Comparison of ENCODE assay signal across 23 mouse cellular contexts in genomic region chr17:63422685-63423084, GRCm38 (mm10).
A peak's percentile ranks its signal among the peaks of the same experiment; 100 is the strongest.
DNase-seq lines count a peak whose midpoint lies in the region; ATAC-seq and TF ChIP-seq lines count a peak whose summit lies in the region.
"Had no signal": no experiment of that assay in that cellular context is flagged by ENCODE, and none has a peak within 500 bp of the region (broad histone marks: within the 10 kb centered on the region; RNA-seq: fewer than 3 reads in every experiment).

No protein-coding gene starts in this region.

- ATAC-seq in frontal cortex, adult (ENCODE audit: low TSS enrichment), result peak; percentile 13; the same call in 1 of the 2 replicates
- ATAC-seq in G1E (ENCODE audit: extremely low read depth, insufficient number of reproducible peaks, low FRiP score, poor library complexity, severe bottlenecking), result peak; percentile 22
- peak; percentile 65 for ATAC-seq in common myeloid progenitor, adult 5-6 weeks (replicated peaks; ENCODE audit: low read depth, poor library complexity, severe bottlenecking)
- ATAC-seq in megakaryocyte progenitor cell, adult 5-6 weeks (replicated peaks; ENCODE audit: poor library complexity), result peak; percentile 89
- ATAC-seq: activated CD4-positive, CD25-positive, alpha-beta regulatory T cell, adult 4 months; forebrain, embryonic 14.5 days; intestine, embryonic 15.5 days had no signal

- no peak for DNase-seq in frontal cortex, adult 2 months (ENCODE audit: extremely low spot score in 1 of 2, low spot score in 1 of 2)
- no peak for DNase-seq in G1E (ENCODE audit: low spot score)
- DNase-seq in spleen, postnatal 36 days (ENCODE audit: low spot score in 2 of 2), result no peak
- no peak for DNase-seq in heart, postnatal 36 days
- DNase-seq in urinary bladder, adult 18-20 months (ENCODE audit: low spot score in 2 of 2), result no peak
- DNase-seq: adrenal gland, postnatal 14 days; cerebellum, adult 2 months; cerebellum, postnatal 10 days; embryo, embryonic 11 days; gastrocnemius, adult 2 months; gastrocnemius, postnatal 36 days; heart, adult 2 months; heart, postnatal 4 days; kidney, adult 18-20 months had no signal

- no peaks in the 10 kb centered on the region for H3K9me3 ChIP-seq in G1E (replicated peaks)
- H3K9me3 ChIP-seq: embryonic facial prominence, embryonic 15.5 days; forebrain, embryonic 10.5 days; intestine, embryonic 15.5 days had no signal

- intact Hi-C loops in heart, postnatal 36 days (cut with DNase I), result no loop called here

- H3K4me3 ChIP-seq in G1E (ENCODE audit: low read depth, low read length), result no peak overlapping the region
- H3K4me3 ChIP-seq: embryonic facial prominence, embryonic 15.5 days; erythroblast, embryonic 14.5 days; forebrain, embryonic 10.5 days; gastrocnemius, adult 2 months; heart, adult 2 months; intestine, embryonic 15.5 days had no signal

- no peaks in the 10 kb centered on the region for H3K27me3 ChIP-seq in G1E (ENCODE audit: insufficient read depth, low read length)
- H3K27me3 ChIP-seq: embryonic facial prominence, embryonic 15.5 days; intestine, embryonic 15.5 days had no signal

- peaks cover 15% of the 10 kb centered on the region for H3K36me3 ChIP-seq in G1E (replicated peaks)
- H3K36me3 ChIP-seq: embryonic facial prominence, embryonic 15.5 days; intestine, embryonic 15.5 days had no signal

- H3K4me1 ChIP-seq in G1E (ENCODE audit: insufficient read depth, low read depth, low read length), result peaks cover 15% of the 10 kb centered on the region
- H3K4me1 ChIP-seq: embryonic facial prominence, embryonic 15.5 days; intestine, embryonic 15.5 days had no signal

- TF ChIP-seq CTCF in G1E (IDR thresholded peaks at IDR 0.05; ENCODE audit: low read depth, low read length), result no peak

Comparison
In these comparisons a context has a peak if more than half of its experiments do, and no peak if none do; other contexts are left out.
1. ATAC-seq: peak in every context shown above with its lines; median percentile 89 in megakaryocyte progenitor cell, adult 5-6 weeks; 65 in common myeloid progenitor, adult 5-6 weeks; 22 in G1E; 13 in frontal cortex, adult.